Mouse (Mus musculus): Measurements from ENCODE around the gene Plekha1. TPM values are rescaled to one million over a fixed set of nuclear protein-coding genes. Genes with fewer than 3 reads are reported as not detected.

Gene Plekha1
- total and polyA plus RNA-seq, 3 experiments: 6.9 to 22.1 TPM; not detected in 1

- H3K9ac ChIP-seq (ENCODE audit: control insufficient read depth, low read depth, low read length, poor library complexity, severe bottlenecking): no peak overlapping the region
- no peaks in the 10 kb centered on the region for H3K27me3 ChIP-seq (ENCODE audit: control insufficient read depth in 1 of 2, insufficient read depth in 2 of 2, low read length in 2 of 2)
- DNase-seq (ENCODE audit: low read depth, low spot score): no peak
- H3K9me3 ChIP-seq (replicated peaks; ENCODE audit: insufficient read depth, low read length): no peaks in the 10 kb centered on the region
- TF ChIP-seq UBTF (IDR thresholded peaks at IDR 0.05; ENCODE audit: borderline replicate concordance, insufficient read depth, low read depth, low read length) (no peak), GABPA (IDR thresholded peaks at IDR 0.05; ENCODE audit: low read depth, low read length) (no peak), NELFE (IDR thresholded peaks at IDR 0.05; ENCODE audit: low read depth, low read length) (no peak), TBP (IDR thresholded peaks at IDR 0.05; ENCODE audit: low read depth, low read length) (no peak), MYC (IDR thresholded peaks at IDR 0.05; ENCODE audit: low read depth, low read length) (no peak), RCOR1 (IDR thresholded peaks at IDR 0.05; ENCODE audit: low read depth, low read length) (no peak), CHD2 (IDR thresholded peaks at IDR 0.05; ENCODE audit: low read length) (no peak), ZNF384 (IDR thresholded peaks at IDR 0.05; ENCODE audit: low read depth, low read length) (no peak), POLR2AphosphoS5 (IDR thresholded peaks at IDR 0.05; ENCODE audit: borderline replicate concordance, low read depth, low read length) (no peak), CTCF (IDR thresholded peaks at IDR 0.05 in 2 of 3, conservative IDR thresholded peaks at IDR 0.05 in 1 of 3; ENCODE audit: control insufficient read depth in 1 of 3, insufficient read depth in 1 of 3, low read depth in 2 of 3, low read length in 3 of 3, poor library complexity in 1 of 3, severe bottlenecking in 1 of 3) (no peak)
- no peaks in the 10 kb centered on the region for H3K79me2 ChIP-seq (ENCODE audit: control insufficient read depth, insufficient read depth, low read length, poor library complexity)
- H3K4me1 ChIP-seq (ENCODE audit: control insufficient read depth in 1 of 2, insufficient read depth in 2 of 2, low read length in 2 of 2): no peaks in the 10 kb centered on the region
- H3K4me3 ChIP-seq (ENCODE audit: control insufficient read depth in 1 of 2, insufficient read depth in 1 of 2, low read depth in 2 of 2, low read length in 2 of 2): no peak overlapping the region
- H3K36me3 ChIP-seq (ENCODE audit: control insufficient read depth in 1 of 2, insufficient read depth in 2 of 2, low read length in 2 of 2): no peaks in the 10 kb centered on the region
- no peak overlapping the region for H3K27ac ChIP-seq (ENCODE audit: control insufficient read depth, low read depth, low read length)
These were observed 69.9 kb downstream of the Plekha1 start for GRCm38 (mm10) chr7:130935421-130935792.

GRCm38 (mm10) chr7:130935793-130936471 is 70.4 kb downstream of the Plekha1 start, which contains the start of gene Htra1:
Htra1 (plus strand) TSS chr7:130936111.
- Histone ChIP-seq H3K4me3 (ENCODE audit: control insufficient read depth in 1 of 2, insufficient read depth in 1 of 2, low read depth in 2 of 2, low read length in 2 of 2) (no peak within 1 kb of the TSS), H3K9me3 (replicated peaks; ENCODE audit: insufficient read depth, low read length) (no peaks in the 10 kb centered on the region), H3K9ac (ENCODE audit: control insufficient read depth, low read depth, low read length, poor library complexity, severe bottlenecking) (no peak within 1 kb of the TSS), H3K79me2 (ENCODE audit: control insufficient read depth, insufficient read depth, low read length, poor library complexity) (no peaks in the 10 kb centered on the region), H3K4me1 (ENCODE audit: control insufficient read depth in 1 of 2, insufficient read depth in 2 of 2, low read length in 2 of 2) (no peaks in the 10 kb centered on the region), H3K27ac (ENCODE audit: control insufficient read depth, low read depth, low read length) (no peak within 1 kb of the TSS), H3K36me3 (ENCODE audit: control insufficient read depth in 1 of 2, insufficient read depth in 2 of 2, low read length in 2 of 2) (no peaks in the 10 kb centered on the region), H3K27me3 (ENCODE audit: control insufficient read depth in 1 of 2, insufficient read depth in 2 of 2, low read length in 2 of 2) (no peaks in the 10 kb centered on the region)
- TF ChIP-seq MYB (IDR thresholded peaks at IDR 0.05; ENCODE audit: low read depth, low read length): no peak
- TF ChIP-seq NRF1 (IDR thresholded peaks at IDR 0.05; ENCODE audit: insufficient read depth, low read depth, low read length, poor library complexity, severe bottlenecking): no peak
- no peak for TF ChIP-seq GABPA (IDR thresholded peaks at IDR 0.05; ENCODE audit: low read depth, low read length)
- TF ChIP-seq TAL1 (IDR thresholded peaks at IDR 0.05; ENCODE audit: low read length): no peak
- TF ChIP-seq BHLHE40 (IDR thresholded peaks at IDR 0.05; ENCODE audit: borderline replicate concordance, low read depth, low read length): no peak
- no peak for TF ChIP-seq MYC (IDR thresholded peaks at IDR 0.05; ENCODE audit: low read depth, low read length)
- no peak for TF ChIP-seq POLR2AphosphoS5 (IDR thresholded peaks at IDR 0.05; ENCODE audit: borderline replicate concordance, low read depth, low read length)
- TF ChIP-seq HCFC1 (IDR thresholded peaks at IDR 0.05; ENCODE audit: low read depth, low read length): no peak
- TF ChIP-seq ZC3H11A (IDR thresholded peaks at IDR 0.05; ENCODE audit: low read depth, low read length): no peak
- DNase-seq (ENCODE audit: low read depth, low spot score): no peak

Measured in MEL (cell line).